Mouse (Mus musculus): ENCODE results near the gene Atp2b2. TPM values are rescaled to one million over a fixed set of nuclear protein-coding genes. Genes with fewer than 3 reads are reported as not detected.

The Atp2b2 gene
- total and polyA plus RNA-seq, 3 experiments, result 0.04 TPM; not detected in 2

GRCm38 (mm10) chr6:113731296-113731695, 311.1 kb downstream of the Atp2b2 start:
- H3K4me1 ChIP-seq (ENCODE audit: control insufficient read depth in 1 of 2, insufficient read depth in 2 of 2, low read length in 2 of 2), result no peaks in the 10 kb centered on the region
- DNase-seq (ENCODE audit: low read depth, low spot score), result peak; percentile 52
- no peak overlapping the region for H3K4me3 ChIP-seq (ENCODE audit: control insufficient read depth in 1 of 2, insufficient read depth in 1 of 2, low read depth in 2 of 2, low read length in 2 of 2)
- no peaks in the 10 kb centered on the region for H3K79me2 ChIP-seq (ENCODE audit: control insufficient read depth, insufficient read depth, low read length, poor library complexity)
- H3K9ac ChIP-seq (ENCODE audit: control insufficient read depth, low read depth, low read length, poor library complexity, severe bottlenecking), result no peak overlapping the region
- no peaks in the 10 kb centered on the region for H3K9me3 ChIP-seq (replicated peaks; ENCODE audit: insufficient read depth, low read length)
- H3K27me3 ChIP-seq (ENCODE audit: control insufficient read depth in 1 of 2, insufficient read depth in 2 of 2, low read length in 2 of 2), result no peaks in the 10 kb centered on the region
- H3K27ac ChIP-seq (ENCODE audit: control insufficient read depth, low read depth, low read length), result no peak overlapping the region
- peaks cover 5 to 20% of the 10 kb centered on the region in 2 experiments; a peak in 3 of 4 replicates for H3K36me3 ChIP-seq (ENCODE audit: control insufficient read depth in 1 of 2, insufficient read depth in 2 of 2, low read length in 2 of 2)
- TF ChIP-seq EP300 (IDR thresholded peaks at IDR 0.05; ENCODE audit: low read depth in 1 of 2, low read length in 2 of 2), result no peak
- TF ChIP-seq KAT2A (conservative IDR thresholded peaks at IDR 0.05; ENCODE audit: low read depth, low read length), result no peak
- no peak for TF ChIP-seq MYB (IDR thresholded peaks at IDR 0.05; ENCODE audit: low read depth, low read length)
- 0 out of 2 replicates have a peak, but pooled peaks have one; percentile 53 for TF ChIP-seq POLR2AphosphoS2 (IDR thresholded peaks at IDR 0.05; ENCODE audit: low read length)
- no peak for TF ChIP-seq NELFE (IDR thresholded peaks at IDR 0.05; ENCODE audit: low read depth, low read length)
- TF ChIP-seq TAL1 (IDR thresholded peaks at IDR 0.05; ENCODE audit: low read length), result no peak
- 0 out of 2 replicates have a peak, but pooled peaks have one; percentile 46 for TF ChIP-seq GATA1 (IDR thresholded peaks at IDR 0.05; ENCODE audit: low read depth, low read length)
- no peak; a peak in 1 of 4 replicates for TF ChIP-seq POLR2A (IDR thresholded peaks at IDR 0.05; ENCODE audit: control insufficient read depth in 1 of 2, insufficient read depth in 1 of 2, low read depth in 1 of 2, low read length in 2 of 2, poor library complexity in 1 of 2)
- TF ChIP-seq SMC3 (IDR thresholded peaks at IDR 0.05; ENCODE audit: low read depth, low read length), result no peak
- TF ChIP-seq ELF1 (IDR thresholded peaks at IDR 0.05; ENCODE audit: low read depth, low read length), result no peak
- no peak for TF ChIP-seq ETS1 (IDR thresholded peaks at IDR 0.05; ENCODE audit: low read depth, low read length)
- no peak for TF ChIP-seq RAD21 (IDR thresholded peaks at IDR 0.05; ENCODE audit: low read depth, low read length)

DNA sequence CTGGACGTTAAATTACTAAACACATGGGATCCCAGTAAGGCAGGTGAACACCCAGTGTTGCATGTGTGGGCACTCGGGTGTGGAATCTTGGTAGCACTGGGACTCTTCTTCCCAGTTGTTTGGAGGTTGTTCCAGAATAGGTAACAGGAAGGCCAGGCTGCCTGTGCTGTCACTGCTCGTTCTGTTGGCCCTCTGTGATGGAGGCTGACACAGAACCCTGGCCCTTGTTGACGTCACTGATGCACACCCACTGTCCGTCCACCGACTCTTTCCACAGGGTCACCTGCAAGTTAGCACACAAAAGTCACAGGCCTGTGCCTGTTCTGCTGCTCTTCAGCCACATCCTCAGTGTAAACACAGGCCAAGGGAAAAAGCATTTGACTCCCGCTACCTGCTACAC, 314.2 kb downstream of the Atp2b2 start:
- H3K9ac ChIP-seq (ENCODE audit: control insufficient read depth, low read depth, low read length, poor library complexity, severe bottlenecking), result no peak overlapping the region
- no peaks in the 10 kb centered on the region for H3K27me3 ChIP-seq (ENCODE audit: control insufficient read depth in 1 of 2, insufficient read depth in 2 of 2, low read length in 2 of 2)
- H3K9me3 ChIP-seq (replicated peaks; ENCODE audit: insufficient read depth, low read length), result no peaks in the 10 kb centered on the region
- peaks cover 3 to 17% of the 10 kb centered on the region in 2 experiments; a peak in 3 of 4 replicates for H3K36me3 ChIP-seq (ENCODE audit: control insufficient read depth in 1 of 2, insufficient read depth in 2 of 2, low read length in 2 of 2)
- H3K4me1 ChIP-seq (ENCODE audit: control insufficient read depth in 1 of 2, insufficient read depth in 2 of 2, low read length in 2 of 2), result no peaks in the 10 kb centered on the region
- no peak overlapping the region for H3K4me3 ChIP-seq (ENCODE audit: control insufficient read depth in 1 of 2, insufficient read depth in 1 of 2, low read depth in 2 of 2, low read length in 2 of 2)
- H3K27ac ChIP-seq (ENCODE audit: control insufficient read depth, low read depth, low read length), result no peak overlapping the region
- TF ChIP-seq POLR2AphosphoS5 (IDR thresholded peaks at IDR 0.05; ENCODE audit: borderline replicate concordance, low read depth, low read length) (no peak), POLR2A (IDR thresholded peaks at IDR 0.05; ENCODE audit: control insufficient read depth in 1 of 2, insufficient read depth in 1 of 2, low read depth in 1 of 2, low read length in 2 of 2, poor library complexity in 1 of 2) (0 out of 4 replicates have a peak, but pooled peaks of 1 of the 2 experiments have one; percentile 4)
- no peaks in the 10 kb centered on the region for H3K79me2 ChIP-seq (ENCODE audit: control insufficient read depth, insufficient read depth, low read length, poor library complexity)
- DNase-seq (ENCODE audit: low read depth, low spot score), result no peak

- no peaks in the 10 kb centered on the region for H3K4me1 ChIP-seq (ENCODE audit: control insufficient read depth in 1 of 2, insufficient read depth in 2 of 2, low read length in 2 of 2)
- H3K27me3 ChIP-seq (ENCODE audit: control insufficient read depth in 1 of 2, insufficient read depth in 2 of 2, low read length in 2 of 2), result no peaks in the 10 kb centered on the region
- H3K4me3 ChIP-seq (ENCODE audit: control insufficient read depth in 1 of 2, insufficient read depth in 1 of 2, low read depth in 2 of 2, low read length in 2 of 2), result no peak overlapping the region
- H3K27ac ChIP-seq (ENCODE audit: control insufficient read depth, low read depth, low read length), result no peak overlapping the region
- no peak for DNase-seq (ENCODE audit: low read depth, low spot score)
- H3K9ac ChIP-seq (ENCODE audit: control insufficient read depth, low read depth, low read length, poor library complexity, severe bottlenecking), result no peak overlapping the region
- H3K79me2 ChIP-seq (ENCODE audit: control insufficient read depth, insufficient read depth, low read length, poor library complexity), result no peaks in the 10 kb centered on the region
- peaks cover 0 to 15% of the 10 kb centered on the region in 2 experiments; a peak in 2 of 4 replicates for H3K36me3 ChIP-seq (ENCODE audit: control insufficient read depth in 1 of 2, insufficient read depth in 2 of 2, low read length in 2 of 2)
- H3K9me3 ChIP-seq (replicated peaks; ENCODE audit: insufficient read depth, low read length), result no peaks in the 10 kb centered on the region
- TF ChIP-seq SIN3A (IDR thresholded peaks at IDR 0.05; ENCODE audit: low read length), result no peak
- TF ChIP-seq RCOR1 (IDR thresholded peaks at IDR 0.05; ENCODE audit: low read depth, low read length), result no peak
- no peak for TF ChIP-seq CHD2 (IDR thresholded peaks at IDR 0.05; ENCODE audit: low read length)
- no peak for TF ChIP-seq MAX (IDR thresholded peaks at IDR 0.05; ENCODE audit: low read length)
- no peak for TF ChIP-seq MYB (IDR thresholded peaks at IDR 0.05; ENCODE audit: low read depth, low read length)
- TF ChIP-seq MAZ (IDR thresholded peaks at IDR 0.05; ENCODE audit: low read depth, low read length), result no peak
- TF ChIP-seq KAT2A (conservative IDR thresholded peaks at IDR 0.05; ENCODE audit: low read depth, low read length), result no peak
- no peak for TF ChIP-seq E2F4 (IDR thresholded peaks at IDR 0.05; ENCODE audit: borderline replicate concordance, low read depth, low read length)
Measured at GRCm38 (mm10) chr6:113721061-113721460, 321.4 kb downstream of the Atp2b2 start.

Measured in MEL (cell line).